Mouse (Mus musculus): ENCODE results near the gene Plpp1. TPM values are rescaled to one million over a fixed set of nuclear protein-coding genes. Genes with fewer than 3 reads are reported as not detected.

Gene Plpp1
- polyA plus RNA-seq, 1 experiment = 10.1 TPM

DNA sequence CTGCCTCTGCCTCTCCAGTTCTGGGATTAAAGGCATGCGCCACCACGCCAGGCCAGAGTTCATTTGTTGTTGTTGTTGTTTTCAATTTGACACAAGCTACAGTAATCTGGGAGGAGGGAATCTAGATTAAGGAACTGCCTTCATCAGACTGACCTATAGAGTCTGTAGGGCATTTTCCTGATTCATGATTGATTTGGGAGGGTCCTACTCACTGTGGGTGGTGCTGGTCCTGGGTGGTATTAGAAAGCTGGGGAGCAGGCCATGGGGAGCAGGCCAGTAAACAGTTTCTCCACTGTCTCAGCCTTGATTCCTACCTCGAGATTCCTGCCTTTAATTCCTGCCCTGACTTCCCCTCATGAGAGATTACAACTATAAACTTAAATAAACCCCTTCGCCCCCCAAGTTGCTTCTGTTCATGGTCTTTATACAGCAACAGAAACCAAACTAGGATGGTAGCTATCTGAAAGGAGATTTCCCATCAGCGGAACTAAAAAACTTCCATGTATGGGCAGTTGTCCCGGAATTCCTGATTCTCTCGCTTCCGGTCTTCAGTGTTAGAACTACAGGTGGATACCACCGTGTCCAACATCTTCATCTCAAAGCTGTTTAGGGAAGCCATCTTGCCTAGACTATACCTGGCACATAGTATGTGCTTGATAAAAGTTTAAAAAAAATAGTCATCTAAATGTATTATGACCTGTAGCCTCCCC, 2.2 kb upstream of the Plpp1 start:
- no peak overlapping the region for H3K4me3 ChIP-seq (ENCODE audit: insufficient read depth, low read depth, low read length)
- H3K27ac ChIP-seq (replicated peaks; ENCODE audit: low read depth, low read length) = no peak overlapping the region
- H3K4me1 ChIP-seq (ENCODE audit: control insufficient read depth, insufficient read depth, insufficient read length, low read length) = no peaks in the 10 kb centered on the region

DNA sequence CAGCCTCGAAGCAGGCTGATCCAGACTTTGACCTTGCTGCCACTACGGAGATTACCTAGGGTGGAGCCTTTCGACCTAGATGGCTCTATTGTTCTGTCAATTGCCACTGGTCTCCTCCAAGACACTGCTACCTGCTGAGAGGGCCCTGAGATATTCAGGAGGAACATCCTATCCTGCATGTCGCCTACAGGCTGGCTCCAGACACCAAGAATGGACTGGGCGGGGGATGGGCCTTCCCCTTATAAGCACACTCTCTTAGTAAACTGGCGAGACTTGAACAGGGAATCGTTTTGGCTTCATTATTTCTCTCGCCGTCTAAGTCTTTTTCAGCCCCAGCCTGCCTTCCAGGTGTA, 1.7 kb upstream of the Plpp1 start:
- H3K4me3 ChIP-seq (ENCODE audit: insufficient read depth, low read depth, low read length) = no peak overlapping the region
- H3K27ac ChIP-seq (replicated peaks; ENCODE audit: low read depth, low read length) = no peak overlapping the region
- no peaks in the 10 kb centered on the region for H3K4me1 ChIP-seq (ENCODE audit: control insufficient read depth, insufficient read depth, insufficient read length, low read length)

GRCm38 (mm10) chr13:112799721-112800241, 811 bp upstream of the Plpp1 start:
- Histone ChIP-seq H3K4me3 (ENCODE audit: insufficient read depth, low read depth, low read length) (no peak overlapping the region), H3K4me1 (ENCODE audit: control insufficient read depth, insufficient read depth, insufficient read length, low read length) (no peaks in the 10 kb centered on the region), H3K27ac (replicated peaks; ENCODE audit: low read depth, low read length) (no peak overlapping the region)

- H3K4me1 ChIP-seq (ENCODE audit: control insufficient read depth, insufficient read depth, insufficient read length, low read length) = no peaks in the 10 kb centered on the region
- peak overlapping the region; percentile 57 for H3K27ac ChIP-seq (replicated peaks; ENCODE audit: low read depth, low read length)
- peak overlapping the region; percentile 84 for H3K4me3 ChIP-seq (ENCODE audit: insufficient read depth, low read depth, low read length)
These were observed 901 bp downstream of the Plpp1 start for GRCm38 (mm10) chr13:112801381-112802004.

GRCm38 (mm10) chr13:112803106-112803505, 2.5 kb downstream of the Plpp1 start:
- peak overlapping the region; percentile 69 for H3K27ac ChIP-seq (replicated peaks; ENCODE audit: low read depth, low read length)
- no peaks in the 10 kb centered on the region for H3K4me1 ChIP-seq (ENCODE audit: control insufficient read depth, insufficient read depth, insufficient read length, low read length)
- H3K4me3 ChIP-seq (ENCODE audit: insufficient read depth, low read depth, low read length) = peak overlapping the region; percentile 58

DNA sequence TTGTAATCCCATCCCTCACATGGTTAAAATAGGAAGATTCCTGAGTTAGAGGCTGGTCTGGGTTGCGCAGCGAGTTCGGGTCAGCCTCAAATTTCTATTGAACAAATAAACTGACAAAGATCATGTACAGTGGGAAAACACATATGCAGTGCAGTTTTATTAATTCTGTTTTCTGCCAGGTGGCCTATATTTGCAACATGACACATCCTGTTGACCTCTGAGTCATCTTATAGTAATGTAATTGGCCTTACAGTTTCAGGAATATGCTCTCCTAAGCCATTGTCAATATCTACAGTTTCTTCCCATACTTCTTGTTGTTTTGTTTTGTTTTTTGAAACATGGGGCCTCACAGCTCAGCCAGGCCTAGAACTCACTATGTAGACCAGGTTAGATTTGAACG, 3.1 kb downstream of the Plpp1 start:
- Histone ChIP-seq H3K27ac (replicated peaks; ENCODE audit: low read depth, low read length) (peak overlapping the region; percentile 57), H3K4me1 (ENCODE audit: control insufficient read depth, insufficient read depth, insufficient read length, low read length) (no peaks in the 10 kb centered on the region), H3K4me3 (ENCODE audit: insufficient read depth, low read depth, low read length) (peak overlapping the region; percentile 34)

DNA sequence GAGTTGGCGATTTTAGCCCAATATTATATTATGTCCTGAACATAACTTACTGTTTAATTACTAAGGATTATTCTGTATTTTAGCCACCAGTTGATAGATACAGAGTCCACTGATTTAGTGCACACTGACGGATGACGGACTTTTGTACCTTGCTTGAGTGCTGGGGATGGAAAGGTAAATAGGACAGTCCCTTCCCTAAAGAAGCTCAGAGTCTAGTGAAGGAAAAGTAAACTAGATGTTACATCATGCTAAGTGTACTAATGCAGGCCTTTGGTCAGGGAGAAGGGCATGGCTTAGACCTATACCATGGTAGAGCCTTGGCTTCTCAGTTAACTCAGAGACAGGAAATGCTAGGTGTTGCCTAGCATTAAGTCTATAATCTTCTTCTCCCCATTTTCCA, 4.9 kb downstream of the Plpp1 start:
- Histone ChIP-seq H3K4me3 (ENCODE audit: insufficient read depth, low read depth, low read length) (no peak overlapping the region), H3K4me1 (ENCODE audit: control insufficient read depth, insufficient read depth, insufficient read length, low read length) (peaks cover 8% of the 10 kb centered on the region; the same call in 1 of the 2 replicates), H3K27ac (replicated peaks; ENCODE audit: low read depth, low read length) (no peak overlapping the region)

DNA sequence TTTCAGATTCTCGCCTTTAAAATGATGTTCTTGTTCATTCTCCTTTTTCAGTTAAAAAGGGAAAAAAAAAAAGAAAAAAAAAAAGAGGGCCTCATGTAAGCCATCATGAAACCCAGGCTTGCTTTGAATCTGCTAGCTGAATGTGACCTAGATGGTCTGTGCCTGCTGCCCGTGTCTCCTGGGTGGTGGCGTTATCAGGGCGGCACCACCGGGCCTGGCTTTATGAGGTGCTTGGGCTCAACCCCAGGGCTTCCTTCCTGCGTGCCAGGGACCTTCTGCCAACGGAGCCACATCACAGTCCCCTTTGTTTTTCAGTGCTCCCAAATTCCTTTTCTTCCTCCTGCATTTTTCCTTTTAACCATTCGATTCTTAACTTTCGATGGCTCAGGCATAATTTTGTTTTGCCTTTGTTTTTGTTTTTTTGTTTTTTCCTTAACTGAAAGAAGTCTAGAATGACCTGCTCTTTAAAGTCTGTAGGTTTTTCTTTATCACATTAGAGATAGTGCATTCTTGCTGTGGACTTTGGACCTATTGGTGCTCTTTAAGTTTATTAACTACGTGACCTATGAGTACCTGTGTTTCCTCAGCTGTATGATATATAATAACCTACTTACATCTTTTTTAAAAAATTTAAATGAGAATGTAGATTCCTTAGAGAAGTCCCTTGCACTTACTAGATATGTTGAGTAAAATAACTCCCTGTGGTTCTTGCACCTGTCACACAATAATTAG, 7.5 kb downstream of the Plpp1 start:
- Histone ChIP-seq H3K27ac (replicated peaks; ENCODE audit: low read depth, low read length) (no peak overlapping the region), H3K4me3 (ENCODE audit: insufficient read depth, low read depth, low read length) (no peak overlapping the region), H3K4me1 (ENCODE audit: control insufficient read depth, insufficient read depth, insufficient read length, low read length) (peaks cover 20% of the 10 kb centered on the region)

- peaks cover 21% of the 10 kb centered on the region for H3K4me1 ChIP-seq (ENCODE audit: control insufficient read depth, insufficient read depth, insufficient read length, low read length)
- no peak overlapping the region for H3K4me3 ChIP-seq (ENCODE audit: insufficient read depth, low read depth, low read length)
- peak overlapping the region; percentile 41 for H3K27ac ChIP-seq (replicated peaks; ENCODE audit: low read depth, low read length)
These were observed 9.1 kb downstream of the Plpp1 start for GRCm38 (mm10) chr13:112809504-112810247.

DNA sequence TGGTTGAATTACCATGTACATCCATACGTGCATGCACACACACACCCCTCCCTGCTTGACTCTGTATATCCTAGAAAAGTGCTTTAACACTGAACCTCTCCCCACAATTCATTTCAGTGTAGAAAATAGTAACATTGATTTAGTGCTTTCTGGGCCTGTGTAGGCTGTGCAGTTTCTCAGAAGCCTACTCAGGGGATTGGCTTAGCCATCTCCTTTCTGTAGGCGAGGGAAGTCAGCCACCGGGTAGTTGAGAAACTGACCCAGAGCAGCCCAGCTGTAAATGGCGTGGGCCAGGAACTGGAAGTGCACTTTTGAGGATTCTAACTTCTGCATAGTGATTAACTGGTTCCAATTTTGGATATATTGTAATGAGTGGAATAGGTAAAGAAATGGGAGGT, 9.7 kb downstream of the Plpp1 start:
- Histone ChIP-seq H3K4me3 (ENCODE audit: insufficient read depth, low read depth, low read length) (no peak overlapping the region), H3K27ac (replicated peaks; ENCODE audit: low read depth, low read length) (peak overlapping the region; percentile 29; the same call in 1 of the 2 replicates), H3K4me1 (ENCODE audit: control insufficient read depth, insufficient read depth, insufficient read length, low read length) (peaks cover 21% of the 10 kb centered on the region)

DNA sequence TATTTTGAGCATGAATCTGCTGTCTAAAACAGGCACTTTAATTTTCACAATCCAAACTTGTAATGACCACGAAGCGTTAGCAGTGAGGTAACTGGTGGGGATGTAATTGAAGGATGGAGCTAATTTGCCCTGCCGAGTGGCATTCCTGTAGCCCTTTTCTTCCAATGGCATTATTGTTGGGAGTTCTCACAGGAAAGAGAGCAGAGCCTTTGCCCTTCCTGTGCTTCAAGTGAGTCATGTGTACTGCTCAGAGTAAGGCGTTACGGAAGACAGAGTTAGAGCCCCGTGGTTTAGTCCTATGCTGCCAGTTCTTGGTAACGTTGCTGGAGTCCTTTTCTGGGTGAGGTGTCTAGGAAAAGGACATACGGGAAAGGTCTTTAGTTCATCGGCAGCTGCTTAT, 10.2 kb downstream of the Plpp1 start:
- Histone ChIP-seq H3K4me3 (ENCODE audit: insufficient read depth, low read depth, low read length) (no peak overlapping the region), H3K27ac (replicated peaks; ENCODE audit: low read depth, low read length) (peak overlapping the region; percentile 65), H3K4me1 (ENCODE audit: control insufficient read depth, insufficient read depth, insufficient read length, low read length) (peaks cover 21% of the 10 kb centered on the region)

DNA sequence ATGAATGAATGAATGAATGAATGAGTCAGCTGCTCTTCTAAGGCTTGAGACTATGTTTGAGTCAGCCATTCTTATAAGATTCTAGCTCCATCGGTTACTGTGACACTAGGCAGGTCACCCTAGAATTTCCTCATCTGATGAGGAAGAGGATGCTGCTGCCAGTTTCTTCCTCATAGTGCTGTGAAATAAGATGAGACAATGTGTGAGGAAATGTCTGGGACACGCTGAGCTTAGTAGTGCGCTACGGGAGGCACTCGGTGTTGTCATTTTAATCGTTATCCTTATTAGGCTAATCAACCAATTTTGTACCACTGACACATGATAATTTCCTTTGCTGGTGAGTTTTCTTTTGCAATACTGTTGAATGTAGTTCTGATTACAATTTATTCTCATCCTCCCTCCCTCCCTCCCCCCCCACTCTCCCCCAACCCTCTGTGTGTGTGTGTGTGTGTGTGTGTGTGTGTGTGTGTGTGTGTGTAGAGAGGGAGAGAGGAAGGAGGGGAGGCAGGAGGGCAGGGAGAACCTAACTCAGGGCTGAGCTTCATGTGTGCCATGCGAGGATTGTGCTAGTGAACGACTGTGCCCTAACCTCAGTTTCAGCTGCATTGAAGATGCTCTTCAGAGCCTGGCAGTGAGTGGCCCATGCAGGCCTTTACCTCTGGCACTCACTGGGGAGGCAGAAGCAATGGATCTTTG, 11.3 kb downstream of the Plpp1 start:
- Histone ChIP-seq H3K4me1 (ENCODE audit: control insufficient read depth, insufficient read depth, insufficient read length, low read length) (peaks cover 21% of the 10 kb centered on the region), H3K27ac (replicated peaks; ENCODE audit: low read depth, low read length) (no peak overlapping the region), H3K4me3 (ENCODE audit: insufficient read depth, low read depth, low read length) (no peak overlapping the region)

DNA sequence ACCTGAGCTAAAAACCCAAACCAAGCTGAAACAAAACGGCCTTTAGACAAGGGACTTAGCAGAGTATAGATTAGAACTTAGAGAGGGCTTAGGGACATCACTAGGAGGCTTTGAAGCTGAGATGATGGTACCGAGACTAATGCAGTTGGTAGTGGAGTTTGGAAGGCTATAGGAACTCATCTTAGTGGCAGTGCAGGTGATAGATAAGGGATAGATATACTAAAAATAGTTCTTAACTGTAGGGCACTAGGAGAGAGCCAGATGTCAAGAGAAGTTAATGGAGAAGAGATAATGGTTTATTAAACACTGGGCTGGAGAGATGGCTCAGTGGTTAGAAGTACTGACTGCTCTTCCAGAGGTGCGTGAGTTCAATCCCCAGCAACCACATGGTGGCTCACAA, 15.4 kb downstream of the Plpp1 start:
- H3K4me3 ChIP-seq (ENCODE audit: insufficient read depth, low read depth, low read length) = no peak overlapping the region
- H3K27ac ChIP-seq (replicated peaks; ENCODE audit: low read depth, low read length) = no peak overlapping the region
- peaks cover 15% of the 10 kb centered on the region for H3K4me1 ChIP-seq (ENCODE audit: control insufficient read depth, insufficient read depth, insufficient read length, low read length)

DNA sequence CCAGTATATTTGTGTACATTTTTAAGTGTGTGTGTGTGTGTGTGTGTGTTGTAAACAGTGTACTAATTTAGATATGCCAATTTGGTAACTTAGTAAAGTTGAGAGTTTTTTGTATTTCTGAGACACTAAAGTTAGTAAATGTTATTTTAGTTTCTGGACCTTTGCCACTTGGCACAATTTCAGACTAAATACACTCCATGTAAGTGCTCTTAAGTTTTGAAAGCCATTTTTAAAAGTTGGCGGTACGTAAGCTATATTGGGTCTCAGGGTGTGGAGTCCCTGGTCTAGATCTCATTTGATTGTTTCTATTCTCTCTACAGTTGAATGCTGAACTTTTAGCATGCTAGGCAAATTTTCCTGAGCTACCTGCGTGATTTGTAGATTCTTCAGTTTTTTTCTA, 17.5 kb downstream of the Plpp1 start:
- no peak overlapping the region for H3K4me3 ChIP-seq (ENCODE audit: insufficient read depth, low read depth, low read length)
- H3K4me1 ChIP-seq (ENCODE audit: control insufficient read depth, insufficient read depth, insufficient read length, low read length) = peaks cover 9% of the 10 kb centered on the region
- H3K27ac ChIP-seq (replicated peaks; ENCODE audit: low read depth, low read length) = no peak overlapping the region
